Mouse (Mus musculus): ENCODE measurements around the gene Focad. TPM values are rescaled to one million over a fixed set of nuclear protein-coding genes. Genes with fewer than 3 reads are reported as not detected.

The Focad gene
- polyA plus RNA-seq, 1 experiment: 7.2 TPM

DNA sequence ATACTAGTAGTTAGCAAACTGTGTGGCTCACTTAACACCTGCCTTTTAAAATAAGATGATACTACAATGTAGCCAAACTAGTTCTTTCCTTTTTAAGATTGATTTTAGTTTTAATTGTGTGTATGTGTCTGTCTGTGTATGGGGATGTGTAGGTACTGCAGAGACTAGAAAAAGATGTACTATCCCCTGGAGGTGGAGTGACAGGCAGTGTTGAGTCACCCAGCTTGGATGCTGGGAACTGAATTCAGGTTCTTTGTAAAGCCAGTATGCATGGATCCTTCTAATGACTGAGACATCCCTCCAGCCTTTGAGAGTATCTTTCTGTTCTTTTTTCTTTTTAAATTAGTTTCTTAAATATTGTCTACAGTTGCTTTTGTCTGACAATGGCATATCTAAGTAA, 23.5 kb downstream of the Focad start:
- no peaks in the 10 kb centered on the region for H3K27me3 ChIP-seq (ENCODE audit: control insufficient read depth, insufficient read depth, low read length)
- no peaks in the 10 kb centered on the region for H3K4me1 ChIP-seq (ENCODE audit: control insufficient read depth, insufficient read depth, low read length)
- H3K4me3 ChIP-seq (ENCODE audit: control insufficient read depth, low read depth, low read length): no peak overlapping the region
- no peak overlapping the region for H3K27ac ChIP-seq (ENCODE audit: control insufficient read depth, insufficient read depth, low read depth, low read length)
- TF ChIP-seq CTCF (IDR thresholded peaks at IDR 0.05; ENCODE audit: control insufficient read depth, insufficient read depth, insufficient replicate concordance, low read depth, low read length) (no peak), POLR2A (IDR thresholded peaks at IDR 0.05; ENCODE audit: control insufficient read depth, low read depth, low read length) (no peak)
- H3K36me3 ChIP-seq (ENCODE audit: control insufficient read depth, insufficient read depth, low read length): no peaks in the 10 kb centered on the region

GRCm38 (mm10) chr4:88118750-88119395, 24.4 kb downstream of the Focad start:
- no peak overlapping the region for H3K4me3 ChIP-seq (ENCODE audit: control insufficient read depth, low read depth, low read length)
- H3K4me1 ChIP-seq (ENCODE audit: control insufficient read depth, insufficient read depth, low read length): no peaks in the 10 kb centered on the region
- TF ChIP-seq POLR2A (IDR thresholded peaks at IDR 0.05; ENCODE audit: control insufficient read depth, low read depth, low read length) (no peak), CTCF (IDR thresholded peaks at IDR 0.05; ENCODE audit: control insufficient read depth, insufficient read depth, insufficient replicate concordance, low read depth, low read length) (no peak)
- H3K27me3 ChIP-seq (ENCODE audit: control insufficient read depth, insufficient read depth, low read length): no peaks in the 10 kb centered on the region
- H3K36me3 ChIP-seq (ENCODE audit: control insufficient read depth, insufficient read depth, low read length): no peaks in the 10 kb centered on the region
- no peak overlapping the region for H3K27ac ChIP-seq (ENCODE audit: control insufficient read depth, insufficient read depth, low read depth, low read length)

DNA sequence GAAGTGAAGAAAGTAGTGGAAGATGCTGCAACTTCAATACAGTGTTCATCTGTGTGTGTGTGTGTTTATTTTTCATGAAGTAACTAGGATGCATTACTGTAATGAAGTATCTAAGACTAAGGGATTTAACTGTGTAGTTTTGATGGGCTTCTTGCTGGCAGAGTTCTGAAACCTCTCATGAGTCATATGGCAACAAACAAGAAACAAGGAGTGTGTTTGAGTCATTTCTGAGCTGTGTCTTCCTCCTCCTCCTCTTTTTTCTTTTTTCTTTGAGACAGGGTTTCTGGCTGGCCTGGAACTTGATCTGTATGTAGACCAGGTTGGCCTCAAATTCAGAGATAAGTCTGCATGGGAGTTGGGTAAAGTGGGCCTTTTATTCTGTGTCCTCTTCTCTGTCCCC, 25.7 kb downstream of the Focad start:
- Histone ChIP-seq H3K4me3 (ENCODE audit: control insufficient read depth, low read depth, low read length) (no peak overlapping the region), H3K27me3 (ENCODE audit: control insufficient read depth, insufficient read depth, low read length) (no peaks in the 10 kb centered on the region), H3K4me1 (ENCODE audit: control insufficient read depth, insufficient read depth, low read length) (no peaks in the 10 kb centered on the region), H3K27ac (ENCODE audit: control insufficient read depth, insufficient read depth, low read depth, low read length) (no peak overlapping the region), H3K36me3 (ENCODE audit: control insufficient read depth, insufficient read depth, low read length) (no peaks in the 10 kb centered on the region)
- no peak for TF ChIP-seq CTCF (IDR thresholded peaks at IDR 0.05; ENCODE audit: control insufficient read depth, insufficient read depth, insufficient replicate concordance, low read depth, low read length)
- no peak for TF ChIP-seq POLR2A (IDR thresholded peaks at IDR 0.05; ENCODE audit: control insufficient read depth, low read depth, low read length)

DNA sequence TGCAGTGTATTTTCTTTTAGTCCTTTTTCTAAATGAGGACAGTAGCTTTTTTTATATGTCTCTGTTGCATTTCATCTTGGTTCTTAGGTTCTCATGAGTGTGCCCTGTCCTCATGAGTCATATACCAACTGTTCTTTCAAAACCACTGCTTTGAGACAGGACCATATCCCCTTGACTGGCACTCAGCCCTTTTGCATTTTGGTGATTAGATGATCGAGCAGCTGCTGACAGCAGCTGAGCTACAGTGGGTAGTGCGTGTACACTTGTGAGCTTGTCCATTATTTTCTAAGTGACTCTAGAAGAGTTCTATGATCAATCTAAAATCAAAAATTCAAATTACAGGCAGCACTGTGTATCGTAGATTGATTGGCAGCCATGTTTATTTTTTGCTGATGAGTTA, 28.0 kb downstream of the Focad start:
- TF ChIP-seq POLR2A (IDR thresholded peaks at IDR 0.05; ENCODE audit: control insufficient read depth, low read depth, low read length): no peak
- H3K36me3 ChIP-seq (ENCODE audit: control insufficient read depth, insufficient read depth, low read length): no peaks in the 10 kb centered on the region
- no peak overlapping the region for H3K4me3 ChIP-seq (ENCODE audit: control insufficient read depth, low read depth, low read length)
- no peaks in the 10 kb centered on the region for H3K27me3 ChIP-seq (ENCODE audit: control insufficient read depth, insufficient read depth, low read length)
- H3K4me1 ChIP-seq (ENCODE audit: control insufficient read depth, insufficient read depth, low read length): no peaks in the 10 kb centered on the region
- H3K27ac ChIP-seq (ENCODE audit: control insufficient read depth, insufficient read depth, low read depth, low read length): no peak overlapping the region

DNA sequence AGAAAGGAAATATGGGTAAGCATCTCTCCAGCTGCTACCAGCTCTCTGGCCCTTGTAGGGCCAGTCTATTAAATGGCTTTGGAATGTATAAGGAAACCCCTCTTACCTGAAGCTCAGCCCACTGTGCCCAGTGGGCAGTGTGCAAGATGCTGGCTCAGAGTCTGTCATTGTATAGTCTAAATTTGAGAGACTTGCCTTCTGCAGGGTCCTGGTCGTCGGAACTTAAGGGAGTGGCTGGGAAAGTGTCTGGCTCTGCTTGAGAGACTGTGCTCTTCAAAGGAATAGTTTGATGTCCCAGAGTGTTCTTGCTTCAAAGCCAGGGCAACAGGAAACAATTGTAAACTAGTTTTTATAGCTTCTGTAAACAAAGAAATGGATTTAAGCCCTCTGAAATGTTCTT, 41.5 kb downstream of the Focad start:
- Histone ChIP-seq H3K27me3 (ENCODE audit: control insufficient read depth, insufficient read depth, low read length) (no peaks in the 10 kb centered on the region), H3K27ac (ENCODE audit: control insufficient read depth, insufficient read depth, low read depth, low read length) (no peak overlapping the region)
- no peak for TF ChIP-seq CTCF (IDR thresholded peaks at IDR 0.05; ENCODE audit: control insufficient read depth, insufficient read depth, insufficient replicate concordance, low read depth, low read length)
- TF ChIP-seq POLR2A (IDR thresholded peaks at IDR 0.05; ENCODE audit: control insufficient read depth, low read depth, low read length): no peak

DNA sequence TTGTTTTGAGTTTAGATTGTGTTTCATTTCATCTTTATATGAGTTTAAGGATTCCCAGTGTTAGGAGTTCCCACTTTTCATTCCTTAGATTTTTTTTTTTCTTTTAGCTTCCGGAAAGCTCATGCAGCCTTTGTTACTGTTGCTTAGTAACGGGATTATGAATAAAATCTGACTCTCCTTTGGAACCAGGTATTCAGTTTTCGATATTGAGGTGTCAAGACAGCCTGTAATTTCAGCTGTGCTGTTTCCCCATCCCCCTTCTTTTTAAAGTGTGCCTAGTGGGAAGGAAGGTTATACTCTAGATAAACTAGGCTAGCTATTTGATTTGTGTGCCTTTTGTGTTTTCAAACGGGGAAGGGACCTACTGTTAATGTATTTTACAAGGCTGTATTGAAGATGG, 42.1 kb downstream of the Focad start:
- H3K27ac ChIP-seq (ENCODE audit: control insufficient read depth, insufficient read depth, low read depth, low read length): no peak overlapping the region
- H3K4me1 ChIP-seq (ENCODE audit: control insufficient read depth, insufficient read depth, low read length): no peaks in the 10 kb centered on the region

More for the DNA sequence above, 41.5 kb downstream of the Focad start:
- Histone ChIP-seq H3K4me3 (ENCODE audit: control insufficient read depth, low read depth, low read length) (no peak overlapping the region), H3K4me1 (ENCODE audit: control insufficient read depth, insufficient read depth, low read length) (no peaks in the 10 kb centered on the region), H3K36me3 (ENCODE audit: control insufficient read depth, insufficient read depth, low read length) (no peaks in the 10 kb centered on the region)

DNA sequence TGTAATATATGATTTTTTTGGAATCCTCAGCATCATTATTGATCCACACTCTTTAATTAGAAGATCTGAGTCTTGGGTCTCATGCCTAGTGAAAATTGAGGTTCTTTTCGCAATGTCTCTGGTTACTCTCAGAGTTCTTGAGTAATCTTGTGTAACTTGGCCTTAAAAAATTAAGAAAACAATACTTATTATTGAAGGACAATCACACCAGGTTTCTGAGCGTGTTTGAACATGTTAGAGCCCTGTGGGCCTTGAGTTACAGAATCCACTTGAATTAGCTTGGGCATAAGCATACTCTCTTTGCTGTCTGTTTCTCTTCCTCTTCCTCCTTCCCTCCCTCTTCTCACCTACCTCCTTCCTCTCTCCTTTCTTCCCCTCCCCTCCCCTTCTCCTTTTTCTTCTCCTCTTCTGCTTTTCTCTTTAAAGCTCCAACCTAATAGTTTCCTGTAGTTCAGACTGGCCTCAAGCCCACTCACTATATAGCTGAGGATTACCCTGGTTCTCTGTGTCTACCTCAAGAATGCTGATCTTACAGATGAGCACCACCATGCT, 44.0 kb downstream of the Focad start:
- Histone ChIP-seq H3K27me3 (ENCODE audit: control insufficient read depth, insufficient read depth, low read length) (no peaks in the 10 kb centered on the region), H3K36me3 (ENCODE audit: control insufficient read depth, insufficient read depth, low read length) (no peaks in the 10 kb centered on the region), H3K27ac (ENCODE audit: control insufficient read depth, insufficient read depth, low read depth, low read length) (no peak overlapping the region), H3K4me1 (ENCODE audit: control insufficient read depth, insufficient read depth, low read length) (no peaks in the 10 kb centered on the region), H3K4me3 (ENCODE audit: control insufficient read depth, low read depth, low read length) (no peak overlapping the region)
- TF ChIP-seq POLR2A (IDR thresholded peaks at IDR 0.05; ENCODE audit: control insufficient read depth, low read depth, low read length) (no peak), CTCF (IDR thresholded peaks at IDR 0.05; ENCODE audit: control insufficient read depth, insufficient read depth, insufficient replicate concordance, low read depth, low read length) (no peak)

More for the DNA sequence above, 42.1 kb downstream of the Focad start:
- no peak for TF ChIP-seq CTCF (IDR thresholded peaks at IDR 0.05; ENCODE audit: control insufficient read depth, insufficient read depth, insufficient replicate concordance, low read depth, low read length)
- TF ChIP-seq POLR2A (IDR thresholded peaks at IDR 0.05; ENCODE audit: control insufficient read depth, low read depth, low read length): no peak
- no peak overlapping the region for H3K4me3 ChIP-seq (ENCODE audit: control insufficient read depth, low read depth, low read length)
- H3K36me3 ChIP-seq (ENCODE audit: control insufficient read depth, insufficient read depth, low read length): no peaks in the 10 kb centered on the region
- no peaks in the 10 kb centered on the region for H3K27me3 ChIP-seq (ENCODE audit: control insufficient read depth, insufficient read depth, low read length)
